In the genomic region with DNA sequence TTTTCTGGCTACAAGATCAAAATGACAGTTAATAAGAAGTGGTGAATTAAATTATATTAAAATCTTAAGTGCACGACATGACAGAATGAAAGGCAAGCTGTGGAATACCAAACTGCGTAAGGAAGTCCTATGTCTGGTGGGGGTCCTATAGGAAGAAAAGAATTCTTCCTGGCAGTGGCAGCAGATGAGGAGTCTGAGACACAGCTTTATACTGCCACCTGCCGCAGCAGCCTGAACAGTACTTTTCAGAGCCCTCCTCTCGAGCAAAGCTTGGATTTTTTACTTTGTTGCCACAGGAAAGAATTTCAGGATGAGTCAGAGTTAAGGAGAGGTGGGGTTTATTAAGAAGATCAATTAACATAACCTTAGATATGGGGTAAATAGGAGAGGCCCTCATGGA, we compare ENCODE assay signal across 10 mouse cellular contexts. TPM values are rescaled to one million over a fixed set of nuclear protein-coding genes. Genes with fewer than 3 reads are reported as not detected.
DNase-seq lines count a peak whose midpoint lies in the region; TF ChIP-seq lines count a peak whose summit lies in the region.
"Had no signal": no experiment of that assay in that cellular context is flagged by ENCODE, and none has a peak within 500 bp of the region (broad histone marks: within the 10 kb centered on the region; RNA-seq: fewer than 3 reads in every experiment).

No protein-coding gene starts in this region.

- no peak for TF ChIP-seq POLR2A in lung, adult 2 months (IDR thresholded peaks at IDR 0.05; ENCODE audit: borderline replicate concordance, extremely low read depth, low read depth, low read length)

- WGBS in lung, adult 2 months = 44% methylated on average over 4 of the region's 4 CpGs

- H3K4me1 ChIP-seq in lung, adult 2 months (ENCODE audit: control insufficient read depth, insufficient read depth, low read length) = no peaks in the 10 kb centered on the region
- H3K4me1 ChIP-seq: lung, embryonic 15.5 days had no signal

- TF ChIP-seq CTCF in lung, adult 2 months (IDR thresholded peaks at IDR 0.05; ENCODE audit: insufficient read depth, low read length) = peak; percentile 48

- peak; percentile 15 to 37 for DNase-seq in adrenal gland, postnatal 36 days
- DNase-seq in adrenal gland, postnatal 4 days (ENCODE audit: low spot score in 2 of 2) = no peak
- peak; percentile 46 for DNase-seq in kidney, postnatal 10 days
- DNase-seq in kidney, adult 18-20 months = no peak
- DNase-seq in ES-CJ7 (ENCODE audit: low read depth, low spot score) (peak; percentile 7), MN1 (ENCODE audit: low spot score) (no peak)
- DNase-seq in lung, adult 2 months = no peak
- DNase-seq in gastrocnemius, postnatal 36 days = no peak
- DNase-seq: cerebellum, adult 9-10 months had no signal

- no peak overlapping the region for H3K4me3 ChIP-seq in lung, adult 2 months (replicated peaks; ENCODE audit: extremely low read depth, low read depth, low read length)
- H3K4me3 ChIP-seq: lung, embryonic 15.5 days had no signal

- intact Hi-C loops in gastrocnemius, postnatal 36 days (cut with DNase I) = loop anchor here (10.0 kb wide), 1 partner anchor 73 kb away; no protein-coding TSS in a partner anchor

RNA-seq across cellular contexts. Expression of a gene that starts 11.5 kb away (rescaled TPM):
- 10 to 100 TPM in 1 of 2 experiments, 1 to 10 TPM in 1; 8.9 to 13.3 TPM for total RNA-seq in adrenal gland, postnatal 36 days (2021)
- total RNA-seq in adrenal gland, postnatal 4 days (2021) = 10 to 100 TPM; 16.7 to 17.2 TPM
- 2.8 and 4.2 TPM in 2 replicates for polyA plus RNA-seq in lung, adult 2 months (2012; rRNA removed)
- 1 to 10 TPM; 2.5 TPM for total RNA-seq in gastrocnemius, postnatal 36 days (2021)

RNA-seq across cellular contexts. Expression of a gene that starts 15.7 kb away (rescaled TPM):
- total RNA-seq in adrenal gland, postnatal 36 days (2021) = 10 to 100 TPM; 68.0 to 69.1 TPM
- total RNA-seq in adrenal gland, postnatal 4 days (2021) = 10 to 100 TPM; 72.9 to 76.0 TPM
- 39.1 and 52.7 TPM in 2 replicates for polyA plus RNA-seq in lung, adult 2 months (2012; rRNA removed)
- 10 to 100 TPM; 19.6 to 21.6 TPM for total RNA-seq in gastrocnemius, postnatal 36 days (2021)

Comparison
In these comparisons a context has a peak if more than half of its experiments do, and no peak if none do; other contexts are left out.
1. DNase-seq: peak in adrenal gland, postnatal 36 days (2 of 2), kidney, postnatal 10 days (single experiment) and ES-CJ7 (single experiment); none in adrenal gland, postnatal 4 days (0 of 2), kidney, adult 18-20 months (single experiment), lung, adult 2 months (single experiment), MN1 (single experiment) and gastrocnemius, postnatal 36 days (0 of 2).